Mouse (Mus musculus) mouse trophoblast stem cell (cell line): ENCODE data around the gene Zfp654.
"Not testable (repeated sequence)": the region's sequence is repeated elsewhere in the genome, so short reads cannot be mapped to it uniquely, and the experiment has no call there.

Experiments used
- in situ Hi-C, 2 experiments: fragments of 300-500 bp; cut with MseI, MboI; formaldehyde crosslinking; loops; 2 replicates in 1 of 2; 3 replicates in 1 of 2; pipeline ENCODE4 v1.15.1; 2025

Zfp654 gene

DNA sequence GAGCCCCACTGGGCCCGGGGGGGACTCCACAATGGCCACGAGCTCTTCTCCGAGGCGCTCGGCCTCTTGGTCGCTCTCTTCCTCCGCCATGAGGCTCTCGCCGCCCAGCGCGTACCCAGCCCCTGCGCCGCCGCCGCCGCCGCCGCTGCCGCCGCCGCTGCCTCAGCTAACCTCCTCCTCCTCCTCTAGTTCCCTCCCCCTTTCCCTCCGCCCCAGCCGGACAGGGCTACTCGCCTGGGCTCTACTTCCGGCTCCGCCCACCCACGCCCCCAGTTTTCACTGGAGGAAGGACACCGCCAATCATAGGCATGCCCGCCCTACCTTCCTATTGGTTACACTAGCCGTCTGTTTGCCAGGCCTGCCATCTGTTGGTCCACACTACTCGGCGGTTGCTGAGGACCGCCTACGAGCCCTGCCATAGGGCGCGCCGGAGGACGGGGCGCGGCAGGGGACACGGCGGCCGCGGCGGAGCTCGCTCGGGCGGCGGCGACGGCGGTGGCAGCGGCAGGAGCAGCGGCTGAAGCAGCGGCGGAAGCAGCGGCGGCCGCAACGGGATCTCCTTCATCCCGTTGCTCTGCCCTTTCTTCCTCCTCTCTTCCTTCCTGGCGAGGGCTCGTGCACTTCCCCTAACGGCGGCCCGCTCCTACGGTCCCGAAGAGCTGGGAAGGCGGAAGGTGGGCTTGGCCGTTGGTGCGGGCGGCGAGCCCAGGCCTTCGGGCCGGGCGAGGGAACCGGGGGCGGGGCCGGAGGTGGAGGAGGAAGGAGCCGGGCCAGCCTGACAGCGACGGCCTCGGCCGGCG is at the start of gene Zfp654, which contains the start of gene Cggbp1:
TSS of gene Zfp654 (minus strand) at position 90 of the 800 bp plus-strand sequence.
TSS of gene Cggbp1 (plus strand) at position 434 of the 800 bp plus-strand sequence.
- in situ Hi-C loops: no loop called here

- in situ Hi-C loops: no loop called here
Observed at GRCm38 (mm10) chr16:64899084-64899483, 47.6 kb upstream of the Zfp654 start.

GRCm38 (mm10) chr16:64889496-64889895 is 38.0 kb upstream of the Zfp654 start:
- in situ Hi-C loops: no loop called here

DNA sequence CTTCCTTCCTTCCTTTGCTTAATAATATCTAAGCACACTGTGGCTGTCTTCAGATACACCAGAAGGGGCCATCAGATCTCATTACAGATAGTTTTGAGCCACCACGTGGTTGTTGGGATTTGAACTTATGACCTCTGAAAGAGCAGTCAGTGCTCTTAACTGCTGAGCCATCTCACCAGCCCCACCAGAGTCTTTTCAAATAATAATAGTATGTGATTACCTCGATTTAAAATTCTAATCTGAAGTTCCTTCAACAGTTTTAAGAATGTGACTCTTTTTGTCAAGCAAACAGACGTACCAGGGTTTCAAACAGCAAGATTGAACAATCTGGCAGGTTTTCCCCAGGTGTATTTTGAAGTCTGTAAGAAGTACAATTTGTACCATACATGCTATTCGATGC is 34.1 kb upstream of the Zfp654 start:
- in situ Hi-C loops: no loop called here

DNA sequence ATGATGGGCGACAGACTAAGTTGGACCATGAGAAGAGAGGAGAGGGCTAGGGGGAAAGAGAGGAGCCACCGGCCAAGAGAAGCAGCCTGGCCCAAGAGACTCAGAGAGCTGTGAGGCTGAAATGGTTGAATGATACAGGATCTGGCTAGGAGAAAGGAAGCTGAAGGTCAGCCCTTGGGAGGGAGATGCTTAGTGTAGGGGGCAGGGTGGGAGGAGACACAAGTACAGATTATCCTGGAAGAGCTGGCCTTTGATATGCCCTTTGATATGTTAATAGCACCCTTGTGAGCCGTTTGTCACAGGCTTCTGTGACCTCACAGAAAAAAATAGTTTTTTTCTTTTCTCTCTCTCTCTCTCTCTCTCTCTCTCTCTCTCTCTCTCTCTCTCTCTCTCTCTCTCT is 33.7 kb upstream of the Zfp654 start:
- in situ Hi-C loops: no loop called here

- in situ Hi-C loops: no loop called here
Observed at GRCm38 (mm10) chr16:64884420-64884838, 33.0 kb upstream of the Zfp654 start.

DNA sequence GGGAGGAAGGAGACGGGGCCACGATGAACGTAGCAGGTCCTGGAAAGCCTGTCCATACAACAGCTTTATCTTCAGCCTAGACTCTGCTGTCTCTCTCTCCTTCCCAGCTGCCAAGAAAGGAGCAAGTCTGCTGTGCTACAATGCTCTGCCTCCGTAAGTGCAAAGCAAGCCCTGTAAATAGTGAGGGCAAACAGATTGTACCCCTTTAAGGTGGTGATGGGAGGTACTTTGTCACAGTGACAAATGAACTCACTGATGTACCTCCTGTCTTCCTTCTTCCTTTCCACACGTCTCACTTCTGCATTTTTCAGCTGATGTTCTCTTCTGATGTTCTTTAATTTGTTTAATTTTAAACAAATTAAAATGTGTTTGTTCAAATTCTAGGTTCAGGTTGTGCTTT is 32.4 kb upstream of the Zfp654 start:
- in situ Hi-C loops: no loop called here

DNA sequence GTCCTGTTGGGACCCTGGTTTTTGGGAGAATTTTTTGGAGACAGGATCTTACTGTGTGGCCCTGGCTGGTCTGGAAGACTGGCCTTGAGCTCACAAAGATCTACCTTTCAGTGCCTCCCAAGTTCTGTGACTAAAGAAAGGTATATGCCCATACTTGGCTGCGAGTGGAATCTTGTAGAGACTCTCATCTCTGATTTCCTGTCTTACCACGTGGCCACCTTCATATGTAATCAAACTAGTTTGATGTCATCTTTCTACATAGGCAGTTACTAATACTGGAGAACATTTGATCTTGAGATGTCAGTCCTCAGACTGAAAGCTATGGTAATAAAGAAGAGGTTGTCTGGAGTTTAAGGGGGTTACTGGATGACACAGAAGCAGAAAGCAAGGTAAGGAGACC is 30.0 kb upstream of the Zfp654 start:
- in situ Hi-C loops: no loop called here

DNA sequence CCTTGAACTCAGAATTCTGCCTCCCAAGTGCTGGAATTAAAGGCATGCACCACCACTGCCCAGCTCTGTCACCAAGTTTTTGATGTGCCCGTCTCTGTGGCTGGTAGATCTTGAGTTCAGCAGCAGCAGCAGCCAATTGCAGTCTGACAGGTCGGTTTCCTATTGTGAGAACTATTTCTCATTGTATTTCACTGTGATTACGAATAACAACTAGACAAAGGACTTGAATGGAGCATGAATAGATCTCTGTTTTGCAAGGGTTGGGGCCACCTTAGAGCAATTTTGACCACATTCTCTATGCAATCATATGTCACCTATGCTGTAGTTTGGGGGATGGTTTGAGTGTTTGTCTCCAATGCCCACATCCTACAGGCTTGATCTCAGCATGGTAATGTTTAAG is 29.5 kb upstream of the Zfp654 start:
- in situ Hi-C loops: no loop called here

- in situ Hi-C loops: no loop called here
Observed at GRCm38 (mm10) chr16:64879735-64880134, 28.3 kb upstream of the Zfp654 start.

GRCm38 (mm10) chr16:64878611-64879132 is 27.2 kb upstream of the Zfp654 start:
- in situ Hi-C loops: no loop called here

DNA sequence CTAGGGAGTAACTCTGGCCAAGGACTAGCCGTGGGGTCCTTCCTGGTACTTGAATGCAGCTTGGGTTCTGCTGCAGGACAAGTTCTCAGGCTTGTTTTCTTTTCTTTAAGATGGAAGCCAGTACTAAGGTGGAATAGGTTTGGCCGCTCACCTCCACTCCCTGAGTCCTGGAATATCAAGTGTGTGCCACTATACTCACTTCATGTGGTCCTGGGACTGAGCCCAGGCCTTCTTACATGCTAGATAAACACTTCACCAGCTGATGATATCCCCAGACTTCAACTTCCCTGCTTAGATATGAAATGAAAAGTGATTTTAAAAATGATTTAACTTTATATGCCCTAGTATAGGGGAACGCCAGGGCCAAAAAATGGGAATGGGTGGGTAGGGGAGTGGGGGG is 25.9 kb upstream of the Zfp654 start:
- in situ Hi-C loops: no loop called here

DNA sequence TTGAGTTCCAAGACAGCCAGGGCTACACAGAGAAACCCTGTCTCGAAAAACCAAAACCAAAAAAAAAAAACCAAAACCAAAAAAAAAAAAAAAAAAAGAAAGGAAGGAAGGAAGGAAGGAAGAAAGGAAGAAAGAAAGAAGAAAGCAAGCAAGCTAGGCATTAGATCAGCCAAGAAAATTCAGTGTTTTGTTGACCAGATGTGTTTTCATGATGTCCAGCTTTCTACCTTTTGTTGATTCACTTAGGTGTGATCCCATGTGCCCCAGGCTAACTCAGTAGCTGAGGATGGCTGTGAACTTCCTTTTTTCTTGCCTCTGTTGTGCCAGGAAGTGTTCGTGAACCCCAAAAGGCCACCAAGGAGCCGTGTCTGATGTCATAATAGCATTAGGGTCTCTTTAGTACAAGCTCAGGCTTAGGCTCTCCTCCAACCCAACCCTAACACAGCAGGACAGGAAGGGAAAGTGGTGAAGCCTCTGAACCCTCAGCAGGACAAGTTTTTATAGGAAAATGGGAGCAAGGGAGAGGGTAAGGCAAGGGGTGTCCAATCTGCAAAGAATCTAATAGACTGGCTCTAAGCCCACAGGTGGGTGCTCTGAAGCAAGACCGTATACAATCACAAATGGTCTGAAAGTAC is 25.3 kb upstream of the Zfp654 start:
- in situ Hi-C loops: no loop called here

DNA sequence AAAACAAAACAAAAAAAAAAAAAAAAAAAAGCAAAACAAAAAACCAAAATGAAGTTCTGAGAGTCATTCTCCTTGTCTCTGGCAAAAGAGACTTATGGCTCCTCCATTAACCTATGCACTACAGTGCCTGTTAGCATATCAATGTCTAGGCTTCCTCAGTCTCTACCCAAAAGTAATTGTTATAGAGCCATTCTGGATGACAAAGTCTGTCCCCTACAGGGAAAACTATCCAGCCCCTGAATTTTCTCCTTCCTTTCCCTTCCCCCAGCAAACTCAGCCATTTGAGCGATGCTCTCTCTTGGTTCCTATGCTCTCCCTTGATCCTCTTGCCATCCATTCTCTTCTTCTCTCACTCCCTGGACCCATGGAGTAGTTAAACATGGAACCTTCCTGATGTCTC is 24.4 kb upstream of the Zfp654 start:
- in situ Hi-C loops: no loop called here

DNA sequence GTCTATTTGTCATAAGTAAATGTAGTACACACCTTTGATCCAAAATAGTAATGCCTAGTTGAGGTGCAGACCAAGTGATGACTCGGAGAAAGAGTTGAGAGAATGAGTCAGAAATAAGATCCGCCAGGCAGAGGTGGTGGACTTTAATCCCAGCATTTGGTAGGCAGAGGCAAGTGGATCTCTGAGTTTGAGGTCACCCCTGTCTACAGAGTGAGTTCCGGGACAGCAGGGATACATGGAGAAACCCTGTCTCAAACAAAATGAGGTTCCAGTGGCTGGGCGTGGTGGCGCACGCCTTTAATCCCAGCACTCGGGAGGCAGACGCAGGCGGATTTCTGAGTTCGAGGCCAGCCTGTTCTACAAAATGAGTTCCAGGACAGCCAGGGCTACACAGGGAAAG is 23.9 kb upstream of the Zfp654 start:
- in situ Hi-C loops: no loop called here

DNA sequence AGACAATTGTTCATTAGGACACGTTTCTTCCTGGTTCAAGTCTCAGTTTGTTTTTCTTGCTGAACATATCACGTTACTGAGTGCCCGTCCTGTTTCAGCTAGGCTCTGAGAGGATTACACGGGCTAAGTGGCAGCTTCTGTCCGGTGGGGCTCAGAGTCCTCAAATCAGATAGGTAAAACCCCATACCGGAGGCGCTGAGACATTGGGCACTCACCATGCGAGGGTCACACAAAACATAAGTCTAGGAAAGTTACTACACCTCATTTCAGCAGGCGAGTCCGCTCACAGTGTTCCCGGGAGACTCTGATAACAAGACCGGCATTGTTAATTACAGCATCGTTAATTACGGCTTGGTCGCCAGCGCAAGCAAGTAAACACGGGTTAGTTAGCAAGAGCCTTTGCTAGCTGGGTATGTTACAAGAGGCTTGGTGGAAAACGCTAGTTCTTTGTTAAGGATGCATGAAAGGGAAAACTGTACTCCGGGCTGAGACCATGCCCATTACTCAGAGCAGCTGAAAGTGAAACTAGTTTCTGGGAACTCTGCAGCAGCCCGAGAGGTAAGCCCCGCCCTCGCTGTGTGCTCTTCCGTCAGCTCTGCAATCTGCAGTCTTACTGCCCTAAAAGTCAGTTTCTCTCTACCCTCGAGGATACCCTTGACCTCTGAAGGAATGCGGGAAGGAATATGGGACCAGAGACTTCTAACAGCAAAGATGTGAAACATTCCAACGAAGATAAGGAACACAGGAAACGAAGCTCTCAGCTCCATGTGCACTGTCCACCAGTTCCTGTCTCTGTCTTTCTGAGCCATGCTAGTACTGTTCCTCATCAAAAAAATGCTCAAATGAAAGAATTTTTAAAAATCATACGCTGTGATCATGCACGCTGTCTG is 22.2 kb upstream of the Zfp654 start:
- in situ Hi-C loops: no loop called here

GRCm38 (mm10) chr16:64872841-64873240 is 21.4 kb upstream of the Zfp654 start:
- in situ Hi-C loops: no loop called here

DNA sequence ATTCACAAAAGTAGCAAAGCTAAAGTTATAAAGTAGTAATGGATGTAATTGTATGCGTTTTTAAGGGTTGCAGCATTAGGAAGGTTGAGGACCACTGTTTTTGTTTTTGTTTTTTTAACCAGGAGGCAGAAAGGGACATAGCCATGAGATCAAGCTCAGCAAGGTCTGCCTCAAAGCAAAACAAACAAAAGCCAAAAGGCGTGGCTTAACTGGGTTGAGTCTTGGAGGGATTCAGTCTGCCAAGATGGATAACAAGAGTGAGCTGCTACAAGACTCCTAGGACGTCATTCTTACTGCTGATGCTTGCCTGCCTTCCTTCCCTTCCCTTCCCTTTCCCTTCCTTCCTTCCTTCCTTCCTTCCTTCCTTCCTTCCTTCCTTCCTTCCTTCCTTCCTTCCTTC is 20.8 kb upstream of the Zfp654 start:
- in situ Hi-C loops: no loop called here

GRCm38 (mm10) chr16:64869621-64870020 is 18.2 kb upstream of the Zfp654 start:
- in situ Hi-C loops: no loop called here

GRCm38 (mm10) chr16:64868613-64869012 is 17.2 kb upstream of the Zfp654 start:
- in situ Hi-C loops: no loop called here

DNA sequence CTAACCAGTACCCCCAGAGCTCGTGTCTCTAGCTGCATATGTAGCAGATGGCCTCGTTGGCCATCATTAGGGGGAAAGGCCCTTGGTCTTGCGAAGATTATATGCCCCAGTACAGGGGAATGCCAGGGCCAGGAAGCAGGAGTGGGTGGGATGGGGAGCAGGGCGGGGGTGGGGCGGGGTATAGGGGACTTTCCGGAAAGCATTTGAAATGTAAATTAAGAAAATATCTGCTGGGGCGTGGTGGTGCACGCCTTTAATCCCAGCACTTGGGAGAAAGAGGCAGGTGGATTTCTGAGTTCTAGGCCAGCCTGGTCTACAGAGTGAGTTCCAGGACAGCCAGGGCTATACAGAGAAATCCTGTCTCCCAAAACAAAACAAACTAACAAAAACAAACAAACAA is 14.4 kb upstream of the Zfp654 start:
- in situ Hi-C loops: not testable (repeated sequence)

- in situ Hi-C loops: no loop called here
Observed at GRCm38 (mm10) chr16:64856946-64857345, 5.5 kb upstream of the Zfp654 start.
